Mouse (Mus musculus) lung, postnatal 0 days (tissue): ENCODE measurements around the gene Spag7. TPM values are rescaled to one million over a fixed set of nuclear protein-coding genes. Genes with fewer than 3 reads are reported as not detected.

Experiments used
- ATAC-seq: fragments of 200-750 bp; cut with Nextera tagmentation; 2 replicates; pipeline ENCODE4 v1.8.0; 2017; ENCODE audit warnings: moderate library complexity
- DNase-seq: peaks from one replicate; pipeline ENCODE4 v3.0.0-alpha.2; 2016; ENCODE audit warnings: low spot score
- H3K27ac ChIP-seq: fragments of 300-500 bp; sonication (generic); 2 replicates; pipeline ENCODE4 v1.5.1; 2014; ENCODE audit warnings: antibody characterized with exemption, mild to moderate bottlenecking, low read length, mixed read lengths
- H3K27me3 ChIP-seq: fragments of 300-500 bp; sonication (generic); replicated peaks from 2 replicates; pipeline ENCODE4 v1.6.1; 2014; ENCODE audit warnings: low read length, mixed read lengths; ENCODE audit not compliant: insufficient read depth
- H3K36me3 ChIP-seq: fragments of 300-500 bp; sonication (generic); 2 replicates; pipeline ENCODE4 v1.6.1; 2014; ENCODE audit warnings: low read length, mixed read lengths; ENCODE audit not compliant: insufficient read depth
- H3K4me1 ChIP-seq: fragments of 300-500 bp; sonication (generic); 2 replicates; pipeline ENCODE4 v1.6.1; 2014; ENCODE audit warnings: antibody characterized with exemption, low read depth, low read length, mixed read lengths; ENCODE audit not compliant: insufficient read depth
- H3K4me2 ChIP-seq: fragments of 300-500 bp; sonication (generic); replicated peaks from 2 replicates; pipeline ENCODE4 v1.6.1; 2014; ENCODE audit warnings: low read depth, mild to moderate bottlenecking, low read length, moderate library complexity, mixed read lengths
- H3K4me3 ChIP-seq: fragments of 300-500 bp; sonication (generic); 2 replicates; pipeline ENCODE4 v1.5.1; 2014; ENCODE audit warnings: low read depth, low read length
- H3K9ac ChIP-seq: fragments of 300-500 bp; sonication (generic); replicated peaks from 2 replicates; pipeline ENCODE4 v1.6.1; 2014; ENCODE audit warnings: low read depth, mild to moderate bottlenecking
- H3K9me3 ChIP-seq: fragments of 300-500 bp; sonication (generic); 2 replicates; pipeline ENCODE4 v1.6.1; 2016; ENCODE audit warnings: low read length, mixed read lengths
- CTCF ChIP-seq: IDR thresholded peaks from 2 replicates; pipeline ENCODE4 v1.5.1; 2016; ENCODE audit warnings: antibody characterized with exemption, mild to moderate bottlenecking
- EP300 ChIP-seq: IDR thresholded peaks from 2 replicates; pipeline ENCODE4 v1.6.1; 2016; ENCODE audit warnings: antibody characterized with exemption, mild to moderate bottlenecking, control low read depth
- WGBS: fragments of 180-500 bp; shearing (Covaris S2); extraction: QIAGEN DNeasy Blood & Tissue Kit; methylation state at CpG from one replicate; pipeline ENCODE4 v1.1.7; 2014; 5-methylcytosine and 5-hydroxymethylcytosine counted together
- polyA plus RNA-seq: library from polyadenylated mRNA; unstranded; fragments of >200 nt; fragmentation: Nextera tagmentation; extraction: Ambion mirVana; gene quantifications from 2 replicates; pipeline ENCODE4 v1.2.1, GENCODE M21; 2015

Spag7 gene
- polyA plus RNA-seq, 1 experiment from 2014 or later: 84.6 TPM

DNA sequence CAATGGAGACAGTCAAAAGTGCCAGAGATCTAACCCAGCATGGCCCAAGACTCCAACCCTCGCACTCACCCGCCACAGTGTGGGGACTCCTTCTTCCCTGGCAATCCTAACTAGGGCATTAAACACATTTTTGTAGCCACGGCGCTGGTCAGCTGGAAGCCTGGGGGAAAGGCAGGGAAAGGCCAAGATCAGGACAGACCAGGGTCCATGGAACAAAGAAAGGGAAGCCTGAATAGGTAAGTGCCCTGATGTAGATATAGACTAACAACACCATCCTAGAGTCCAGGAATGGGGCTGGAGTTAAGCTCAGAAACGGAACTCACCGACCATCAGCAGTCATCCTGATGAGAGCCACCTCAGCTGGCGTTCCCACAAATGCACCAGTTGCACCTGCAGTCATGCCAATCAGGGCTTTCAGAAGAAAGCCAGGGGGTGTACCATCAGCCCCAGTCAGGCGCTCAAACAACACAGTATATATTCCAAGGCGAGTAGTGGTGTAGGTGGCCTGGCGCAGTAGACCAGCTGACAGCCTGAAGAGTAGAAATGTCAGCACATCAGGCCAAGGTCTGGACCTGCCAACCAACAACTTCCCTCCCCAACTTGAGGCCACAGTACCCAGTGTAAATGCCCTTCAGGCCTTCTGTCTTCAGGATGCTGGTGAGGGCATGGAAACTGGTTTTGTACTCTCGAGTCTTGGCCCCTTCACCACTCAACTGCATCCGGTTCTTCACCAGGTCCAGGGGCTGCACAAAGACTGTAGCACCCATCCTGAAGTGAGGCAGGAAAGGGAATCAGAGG, 23.6 kb downstream of the Spag7 start:
- peaks cover 32% of the 10 kb centered on the region for H3K36me3 ChIP-seq
- peaks cover 14% of the 10 kb centered on the region; the same call in 1 of the 2 replicates for H3K4me1 ChIP-seq
- no peaks in the 10 kb centered on the region for H3K9me3 ChIP-seq
- peak overlapping the region; percentile 91; the same call in 1 of the 2 replicates for H3K27ac ChIP-seq
- ATAC-seq: no peak
- TF ChIP-seq CTCF (no peak), EP300 (no peak)
- H3K4me2 ChIP-seq: peak overlapping the region; percentile 81
- H3K4me3 ChIP-seq: peak overlapping the region; percentile 68; the same call in 1 of the 2 replicates
- H3K27me3 ChIP-seq: no peaks in the 10 kb centered on the region
- peak overlapping the region; percentile 76; the same call in 1 of the 2 replicates for H3K9ac ChIP-seq
- no peak for DNase-seq
- WGBS: 87% methylated on average over 12 of the region's 12 CpGs

DNA sequence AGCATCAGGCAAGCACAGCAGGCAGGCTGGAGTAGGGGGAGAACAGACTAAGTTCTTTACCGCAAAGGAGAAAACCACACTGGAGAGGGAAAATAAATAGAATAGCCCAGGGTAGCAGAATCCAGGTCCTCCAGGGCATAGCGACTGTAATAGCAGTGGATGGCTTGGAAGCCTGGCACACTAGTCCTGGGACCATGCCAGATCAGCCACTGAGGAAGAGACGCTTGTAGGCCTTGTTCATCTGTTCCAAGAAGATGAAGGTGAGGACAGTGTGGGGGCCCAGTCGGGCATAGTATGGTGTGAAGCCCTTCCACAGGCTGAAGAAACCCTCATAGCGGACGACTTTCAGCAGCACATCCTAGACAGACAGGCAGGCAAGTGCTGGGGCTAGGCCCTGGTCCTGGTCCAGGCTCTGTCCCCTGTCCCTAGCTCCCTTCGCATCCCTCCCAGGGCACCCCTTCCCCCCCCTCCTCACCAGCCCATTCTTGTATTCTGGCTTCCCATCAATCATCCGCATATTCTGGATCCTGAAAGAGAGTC, 24.6 kb downstream of the Spag7 start:
- no peak overlapping the region for H3K27ac ChIP-seq
- no peaks in the 10 kb centered on the region for H3K27me3 ChIP-seq
- no peak for TF ChIP-seq EP300
- no peak for TF ChIP-seq CTCF
- H3K36me3 ChIP-seq: peaks cover 24% of the 10 kb centered on the region
- H3K4me2 ChIP-seq: no peak overlapping the region
- DNase-seq (no peak), ATAC-seq (no peak)
- no peak overlapping the region for H3K4me3 ChIP-seq
- no peak overlapping the region for H3K9ac ChIP-seq
- no peaks in the 10 kb centered on the region for H3K9me3 ChIP-seq
- peaks cover 20% of the 10 kb centered on the region; the same call in 1 of the 2 replicates for H3K4me1 ChIP-seq
- WGBS: 92% methylated on average over 8 of the region's 8 CpGs

- ATAC-seq (no peak), DNase-seq (no peak)
- H3K36me3 ChIP-seq: peaks cover 16% of the 10 kb centered on the region; the same call in 1 of the 2 replicates
- no peak overlapping the region for H3K9ac ChIP-seq
- no peak overlapping the region for H3K4me3 ChIP-seq
- no peak overlapping the region for H3K27ac ChIP-seq
- no peak for TF ChIP-seq CTCF
- TF ChIP-seq EP300: no peak
- H3K4me2 ChIP-seq: no peak overlapping the region
- no peaks in the 10 kb centered on the region for H3K27me3 ChIP-seq
- H3K4me1 ChIP-seq: peaks cover 16% of the 10 kb centered on the region; the same call in 1 of the 2 replicates
- H3K9me3 ChIP-seq: no peaks in the 10 kb centered on the region
- 90% methylated on average over 6 of the region's 6 CpGs for WGBS
Observed at GRCm38 (mm10) chr11:70643051-70643450, 26.2 kb downstream of the Spag7 start.

- H3K27me3 ChIP-seq: no peaks in the 10 kb centered on the region
- no peak overlapping the region for H3K4me2 ChIP-seq
- 74% methylated on average over 7 of the region's 7 CpGs for WGBS
- ATAC-seq: no peak
- H3K4me3 ChIP-seq: no peak overlapping the region
- TF ChIP-seq CTCF (no peak), EP300 (no peak)
- H3K9ac ChIP-seq: no peak overlapping the region
- no peak overlapping the region for H3K27ac ChIP-seq
- no peak for DNase-seq
- peaks cover 13% of the 10 kb centered on the region; the same call in 1 of the 2 replicates for H3K4me1 ChIP-seq
- peaks cover 16% of the 10 kb centered on the region; the same call in 1 of the 2 replicates for H3K36me3 ChIP-seq
- H3K9me3 ChIP-seq: no peaks in the 10 kb centered on the region
Observed at GRCm38 (mm10) chr11:70641241-70641640, 28.0 kb downstream of the Spag7 start.

DNA sequence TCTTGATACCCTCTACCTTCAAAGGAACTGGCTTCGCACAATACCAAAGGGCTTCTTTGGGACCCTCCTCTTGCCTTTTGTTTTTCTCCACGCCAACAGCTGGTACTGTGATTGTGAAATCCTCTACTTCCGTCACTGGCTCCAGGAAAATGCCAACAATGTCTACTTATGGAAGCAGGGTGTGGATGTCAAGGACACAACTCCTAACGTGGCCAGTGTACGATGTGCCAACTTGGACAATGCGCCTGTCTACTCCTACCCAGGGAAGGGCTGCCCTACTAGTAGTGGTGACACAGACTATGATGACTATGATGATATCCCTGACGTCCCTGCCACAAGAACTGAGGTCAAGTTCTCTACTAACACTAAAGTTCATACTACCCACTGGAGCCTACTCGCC, 29.2 kb downstream of the Spag7 start:
- no peaks in the 10 kb centered on the region for H3K9me3 ChIP-seq
- H3K9ac ChIP-seq: no peak overlapping the region
- H3K4me2 ChIP-seq: no peak overlapping the region
- no peak overlapping the region; the same call in 1 of the 2 replicates for H3K27ac ChIP-seq
- ATAC-seq (peak; percentile 74), DNase-seq (peak; percentile 65)
- TF ChIP-seq CTCF (no peak), EP300 (peak; percentile 33; the same call in 1 of the 2 replicates)
- H3K27me3 ChIP-seq: no peaks in the 10 kb centered on the region
- H3K4me1 ChIP-seq: peaks cover 7% of the 10 kb centered on the region; the same call in 1 of the 2 replicates
- H3K36me3 ChIP-seq: peaks cover 11% of the 10 kb centered on the region; the same call in 1 of the 2 replicates
- H3K4me3 ChIP-seq: no peak overlapping the region
- WGBS: 50% methylated on average over 8 of the region's 8 CpGs

GRCm38 (mm10) chr11:70638714-70639278, 30.4 kb downstream of the Spag7 start, which contains the start of gene Gp1ba:
TSS of gene Gp1ba (plus strand) at chr11:70639122.
- Histone ChIP-seq H3K4me2 (no peak within 1 kb of the TSS), H3K36me3 (0 out of 2 replicates have a peak, but pooled peaks cover 4% of the 10 kb centered on the region), H3K4me1 (peaks cover 7% of the 10 kb centered on the region; the same call in 1 of the 2 replicates), H3K27ac (no peak within 1 kb of the TSS), H3K27me3 (no peaks in the 10 kb centered on the region), H3K9ac (no peak within 1 kb of the TSS), H3K4me3 (no peak within 1 kb of the TSS), H3K9me3 (no peaks in the 10 kb centered on the region)
- DNase-seq (no peak), ATAC-seq (no peak)
- no peak for TF ChIP-seq CTCF
- TF ChIP-seq EP300: no peak
- 19% methylated on average over 5 of the region's 5 CpGs for WGBS
